Mouse (Mus musculus) layer of hippocampus, adult 11-12 months (tissue): Measurements from ENCODE around the gene Opa3.

ENCODE experiments used
- DNase-seq: peaks from one replicate; pipeline ENCODE4 v3.0.0; 2022; ENCODE audit warnings: low spot score

The Opa3 gene

DNA sequence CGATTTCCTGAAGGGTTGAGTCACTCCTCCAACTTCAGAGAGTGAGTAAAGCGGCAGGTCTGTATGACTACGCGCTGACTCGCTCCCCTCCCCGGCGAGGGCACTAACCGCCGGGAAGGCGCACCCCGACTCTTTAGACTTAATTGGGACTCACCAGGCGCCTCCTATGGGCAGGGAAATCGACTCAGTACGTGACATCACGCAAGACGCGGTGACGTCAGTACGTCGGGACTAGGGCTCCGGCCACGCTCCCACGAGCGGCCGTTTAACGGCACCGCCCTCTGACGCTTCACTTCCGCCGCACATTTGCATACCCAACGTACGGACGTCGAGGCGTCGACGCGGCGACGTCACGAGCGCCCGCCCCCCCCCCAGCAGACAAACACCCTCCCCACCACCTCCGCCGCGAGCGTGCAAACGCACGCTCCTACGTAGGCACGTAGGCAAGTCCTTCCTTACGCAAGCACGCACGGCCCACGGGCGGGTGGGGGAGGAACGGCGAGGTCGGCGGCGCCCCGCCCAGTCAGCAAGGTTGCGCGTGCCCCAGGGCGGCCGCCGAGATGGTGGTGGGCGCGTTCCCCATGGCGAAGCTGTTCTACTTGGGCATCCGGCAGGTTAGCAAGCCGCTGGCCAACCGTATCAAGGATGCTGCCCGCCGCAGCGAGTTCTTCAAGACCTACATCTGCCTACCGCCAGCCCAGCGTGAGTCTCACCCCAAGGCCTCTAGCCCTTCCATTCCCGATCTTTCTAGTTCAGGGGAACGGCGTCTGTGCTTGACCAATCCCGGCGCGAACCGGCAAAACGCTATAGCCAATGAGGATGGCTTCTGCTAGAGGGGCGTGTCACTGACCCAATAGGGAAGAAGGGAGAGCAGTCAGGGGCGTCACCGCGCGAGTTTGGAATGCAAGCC, at the start of gene Opa3:
TSS of gene Opa3 (plus strand) at position 452 of the 910 bp plus-strand sequence.
- peak; percentile 100 for DNase-seq

DNA sequence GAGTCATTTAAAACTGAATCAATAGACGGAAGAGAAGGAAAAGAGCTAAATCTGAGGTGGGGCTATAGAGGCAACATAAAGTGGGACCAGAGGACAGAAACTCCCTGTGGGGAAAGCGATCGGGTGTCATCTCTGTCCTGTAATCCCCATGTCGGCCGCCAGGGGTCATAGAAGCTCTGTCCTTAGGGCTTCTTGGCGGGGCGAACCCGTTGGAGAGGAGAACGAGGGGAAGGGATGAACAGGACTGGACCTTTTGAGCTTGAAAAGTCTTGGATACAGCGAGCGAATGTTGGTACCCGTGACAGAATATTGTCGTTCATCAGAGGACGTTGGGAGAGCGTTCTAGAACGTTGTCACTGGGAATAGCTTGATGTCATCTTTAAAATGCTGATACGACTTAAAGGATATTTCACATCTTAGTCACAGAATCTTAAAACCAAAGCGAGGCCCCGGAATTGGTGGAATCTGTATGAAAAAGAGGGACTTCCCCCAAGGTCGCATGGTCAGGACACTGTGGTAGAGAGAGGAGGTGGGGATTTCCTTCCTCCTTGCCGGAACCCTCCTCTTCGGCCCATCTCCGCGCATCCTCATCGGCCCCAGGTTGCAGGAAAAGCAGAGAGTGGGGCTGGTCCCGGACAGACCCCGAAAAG, 49.6 kb upstream of the Opa3 start:
- DNase-seq, result peak; percentile 87

DNA sequence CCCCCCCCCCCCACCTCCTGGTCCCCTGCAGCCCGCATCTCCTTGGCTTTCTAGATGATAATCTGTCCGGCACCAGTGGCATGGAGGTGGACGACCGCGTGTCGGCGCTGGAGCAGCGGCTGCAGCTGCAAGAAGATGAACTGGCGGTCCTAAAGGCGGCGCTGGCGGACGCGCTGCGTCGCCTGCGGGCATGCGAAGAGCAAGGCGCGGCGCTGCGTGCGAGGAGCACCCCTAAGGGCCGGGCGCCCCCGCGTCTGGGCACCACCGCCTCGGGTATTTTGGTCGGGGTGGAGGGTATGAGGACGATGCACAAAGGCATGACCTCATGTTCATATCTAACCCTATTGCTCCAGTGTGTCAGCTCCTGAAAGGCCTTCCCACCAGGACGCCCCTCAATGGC, 49.0 kb upstream of the Opa3 start:
- peak; percentile 72 for DNase-seq

DNA sequence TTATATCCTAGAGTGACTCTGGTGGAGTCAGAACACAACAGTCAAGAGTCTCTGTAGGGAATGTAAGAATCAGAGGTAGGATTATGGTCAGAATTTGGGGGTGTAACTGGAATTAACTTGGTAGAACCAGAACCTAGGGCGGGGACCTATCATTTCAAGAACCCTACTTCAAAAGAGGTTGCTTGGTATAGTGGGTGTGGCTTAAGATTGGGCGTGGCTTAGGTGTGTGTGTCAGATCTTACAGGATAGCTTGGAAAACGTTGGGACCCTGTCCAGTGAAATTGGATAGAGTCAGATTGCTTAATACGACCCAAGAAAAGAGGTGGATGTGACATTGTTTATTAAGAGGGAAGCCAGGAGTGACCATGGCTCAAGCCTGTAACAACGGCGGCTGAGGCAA, 48.2 kb upstream of the Opa3 start:
- no peak for DNase-seq

DNA sequence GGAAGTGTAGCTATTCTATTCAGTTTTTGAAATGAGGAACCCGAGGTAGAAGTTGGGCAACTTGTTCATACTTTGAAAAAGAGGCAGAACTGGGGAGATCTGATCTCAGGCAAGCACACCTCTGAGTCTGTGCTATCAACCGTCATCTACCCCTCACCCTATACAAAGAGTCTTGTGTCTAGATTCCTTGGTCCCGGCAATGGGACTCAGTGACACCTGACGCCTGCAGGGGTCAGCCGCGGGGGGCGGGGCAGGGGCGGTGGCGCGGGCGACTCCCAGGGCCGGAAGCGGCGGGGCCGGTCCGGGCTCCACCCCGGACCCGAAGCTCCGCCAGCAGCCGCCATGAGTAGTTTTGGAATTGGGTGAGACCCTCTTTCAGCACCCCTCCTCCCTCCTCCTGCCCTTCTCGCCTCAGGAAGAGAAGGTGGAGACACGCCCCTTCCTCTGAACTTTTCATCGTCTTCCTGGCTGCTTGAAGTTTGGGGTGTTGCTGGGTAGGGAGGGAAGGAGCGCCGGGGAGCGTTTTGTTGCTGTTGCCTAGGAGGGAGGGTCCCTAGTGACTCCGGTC, 47.2 kb upstream of the Opa3 start:
- DNase-seq, result no peak

DNA sequence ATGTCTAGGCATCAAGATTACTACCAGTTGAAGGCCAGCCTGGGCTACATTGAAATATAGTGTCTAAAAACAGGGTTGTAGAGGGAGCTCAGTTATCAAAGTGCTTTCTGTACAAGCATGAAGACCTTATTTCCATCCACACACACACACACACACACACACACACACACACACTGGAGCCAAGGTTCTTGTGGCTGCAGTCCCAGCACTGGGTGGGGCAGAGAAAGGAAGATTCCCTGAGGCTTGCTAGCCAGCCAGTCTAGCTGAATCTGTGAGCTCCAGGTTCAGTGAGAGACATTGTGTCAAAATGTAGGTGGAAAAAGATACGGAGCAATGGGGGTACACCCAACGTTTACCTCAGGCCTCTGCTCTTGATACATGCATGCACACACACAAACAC, 43.9 kb upstream of the Opa3 start:
- DNase-seq, result no peak

DNA sequence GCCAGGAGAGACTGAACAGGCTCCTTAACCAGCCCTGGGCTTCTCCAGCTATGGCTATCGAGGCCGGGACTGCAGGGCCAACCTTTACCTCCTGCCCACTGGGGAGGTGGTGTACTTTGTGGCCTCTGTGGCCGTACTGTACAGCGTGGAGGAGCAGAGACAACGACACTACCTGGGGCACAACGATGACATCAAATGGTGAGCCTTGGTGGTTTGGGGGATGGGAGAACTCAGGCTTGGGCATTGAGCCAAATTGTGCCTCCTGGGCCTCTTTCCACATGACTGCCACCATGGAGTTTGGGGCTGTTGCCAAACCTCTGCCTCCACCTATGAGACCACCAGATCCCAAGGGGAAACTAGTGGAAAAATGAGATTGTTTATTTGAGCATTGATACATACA, 43.4 kb upstream of the Opa3 start:
- no peak for DNase-seq

DNA sequence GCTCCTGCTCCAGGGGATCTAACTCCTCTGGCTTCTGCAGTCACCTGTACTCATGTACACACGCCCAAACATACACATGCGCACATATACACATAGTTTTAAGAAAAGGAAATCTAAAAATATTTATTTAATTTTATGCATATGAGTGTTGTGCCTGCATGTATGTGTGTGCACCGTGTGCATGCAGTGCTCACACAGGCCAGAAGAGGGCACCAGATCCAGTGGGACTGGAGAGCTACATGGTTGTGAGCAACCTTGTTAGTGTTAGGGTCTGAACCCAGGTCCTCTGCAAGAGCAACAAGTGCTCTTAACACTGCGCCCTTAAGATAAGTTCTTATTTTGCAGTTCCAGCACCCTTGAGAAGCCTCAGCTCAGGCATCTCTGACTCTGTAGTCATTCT, 33.5 kb upstream of the Opa3 start:
- DNase-seq, result no peak

DNA sequence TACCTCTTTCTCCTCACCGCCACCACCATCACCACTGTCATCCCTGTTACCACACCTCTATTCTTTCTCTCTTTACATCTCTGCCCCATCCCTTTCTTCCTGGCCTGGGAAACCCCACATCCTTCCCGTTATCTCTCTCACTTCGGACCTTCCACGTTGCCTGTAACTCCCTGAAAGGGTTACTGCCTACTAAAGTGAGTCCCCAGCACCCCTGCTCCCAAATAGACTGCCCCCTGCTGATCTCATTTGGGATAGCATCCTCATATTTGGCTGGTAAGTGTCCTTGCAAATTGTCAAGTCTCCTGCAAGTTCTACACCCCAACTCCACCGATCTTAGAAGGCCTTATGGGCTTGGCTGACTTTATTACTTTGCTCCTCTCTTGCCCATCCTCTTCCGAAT, 31.5 kb upstream of the Opa3 start:
- no peak for DNase-seq

DNA sequence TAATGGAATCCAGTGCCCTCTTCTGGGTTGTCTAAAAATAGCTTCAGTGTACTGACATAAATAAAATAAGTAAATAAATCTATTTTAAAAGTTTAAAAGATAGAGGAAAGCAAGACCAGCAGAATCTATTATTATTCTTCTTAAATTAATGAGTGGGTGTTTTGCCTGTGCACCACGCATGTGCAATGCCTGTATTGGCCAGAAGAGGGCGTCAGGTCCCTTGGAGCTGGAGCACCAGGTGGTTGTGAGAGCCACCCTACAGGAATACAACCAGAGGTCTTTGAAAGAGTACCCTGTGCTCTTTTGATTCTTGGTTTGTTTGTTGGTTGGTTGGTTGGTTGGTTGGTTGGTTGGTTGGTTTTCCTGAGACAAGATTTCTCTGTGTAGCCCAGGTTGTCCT, 30.1 kb upstream of the Opa3 start:
- no peak for DNase-seq

DNA sequence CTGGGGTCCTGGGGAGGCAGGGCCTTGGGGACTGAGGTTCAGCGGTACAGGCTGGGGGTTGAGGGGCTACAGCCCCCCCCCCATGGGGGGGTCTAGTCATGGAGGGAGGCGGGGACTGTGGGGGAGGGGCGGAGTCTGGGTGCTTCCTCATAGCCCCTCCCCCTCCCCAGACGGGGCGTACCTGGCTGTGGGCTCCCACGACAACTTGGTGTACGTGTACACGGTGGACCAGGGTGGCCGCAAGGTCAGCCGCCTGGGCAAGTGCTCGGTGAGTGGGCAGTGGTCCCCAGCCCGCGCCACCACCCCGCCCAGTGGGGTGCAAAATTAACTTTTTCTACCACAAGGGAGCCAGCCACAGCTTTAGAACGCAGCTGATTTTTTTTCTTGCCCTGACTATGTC, 26.5 kb upstream of the Opa3 start:
- no peak for DNase-seq

DNA sequence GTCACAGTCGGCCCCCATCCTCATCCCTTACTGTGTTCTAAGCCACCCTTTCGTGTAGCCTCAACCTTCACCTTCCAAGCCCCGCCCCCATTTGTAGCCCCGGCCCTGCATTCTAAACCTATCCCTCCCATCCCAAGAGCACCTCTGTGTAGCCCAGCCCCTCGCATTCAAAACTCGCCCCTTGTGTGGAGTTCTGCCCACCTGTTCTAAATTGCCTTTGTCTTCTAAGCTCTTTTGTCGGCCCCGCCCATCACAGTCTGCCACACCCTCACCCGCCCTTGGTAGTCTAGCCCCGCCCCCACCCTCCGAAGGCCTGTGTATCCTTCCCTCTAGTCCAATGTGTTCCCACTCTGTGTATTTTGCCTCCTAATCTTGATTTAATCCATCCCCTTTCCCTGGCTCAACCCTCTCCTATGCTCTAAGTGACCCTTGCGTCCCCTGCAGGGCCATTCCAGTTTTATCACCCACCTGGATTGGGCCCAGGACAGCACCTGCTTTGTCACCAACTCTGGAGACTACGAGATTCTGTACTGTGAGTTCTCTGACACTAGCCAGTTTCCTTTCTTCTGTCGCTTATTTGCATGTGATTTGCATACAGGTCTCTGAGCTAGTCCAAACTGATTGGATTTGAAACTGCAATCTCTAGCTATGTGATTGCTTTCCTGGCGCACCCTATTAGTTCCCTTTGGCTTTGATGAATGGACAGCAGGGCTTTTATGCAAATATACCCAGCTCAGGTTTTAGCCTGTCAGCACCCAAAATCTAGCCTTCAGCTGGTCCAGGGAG, 25.9 kb upstream of the Opa3 start:
- no peak for DNase-seq

DNA sequence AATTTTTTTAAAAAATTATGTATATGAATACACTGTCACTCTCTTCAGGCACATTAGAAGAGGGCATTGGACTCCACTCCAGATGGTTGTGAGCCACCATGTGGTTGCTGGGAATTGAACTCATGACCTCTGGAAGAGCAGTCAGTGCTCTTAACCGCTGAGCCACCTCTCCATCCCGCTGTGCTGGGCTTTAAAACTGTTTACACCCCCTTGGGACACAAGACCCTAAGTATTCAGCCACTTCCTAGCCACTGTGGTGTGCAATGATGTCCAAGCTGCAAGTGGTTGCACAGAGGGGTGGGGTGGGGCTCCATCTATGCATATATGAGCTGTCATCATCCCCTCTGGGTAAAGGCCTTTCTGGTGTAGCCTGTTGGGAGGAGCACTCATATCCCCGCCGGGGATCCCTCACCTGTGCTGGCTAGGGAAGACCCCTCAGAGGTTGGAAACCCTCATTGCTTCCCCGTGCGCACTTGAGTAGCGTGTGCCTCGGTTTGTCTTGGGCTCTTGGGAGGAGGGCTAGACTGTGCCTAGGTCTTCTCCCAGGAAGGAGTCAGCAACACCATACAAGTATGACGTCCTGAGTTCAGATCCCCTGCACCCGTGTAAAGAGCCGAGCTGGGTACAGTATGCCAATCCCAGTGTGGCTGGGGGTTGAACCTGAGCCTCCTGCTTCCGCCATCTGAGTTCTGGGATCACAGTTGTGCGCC, 19.8 kb upstream of the Opa3 start:
- DNase-seq, result no peak

DNA sequence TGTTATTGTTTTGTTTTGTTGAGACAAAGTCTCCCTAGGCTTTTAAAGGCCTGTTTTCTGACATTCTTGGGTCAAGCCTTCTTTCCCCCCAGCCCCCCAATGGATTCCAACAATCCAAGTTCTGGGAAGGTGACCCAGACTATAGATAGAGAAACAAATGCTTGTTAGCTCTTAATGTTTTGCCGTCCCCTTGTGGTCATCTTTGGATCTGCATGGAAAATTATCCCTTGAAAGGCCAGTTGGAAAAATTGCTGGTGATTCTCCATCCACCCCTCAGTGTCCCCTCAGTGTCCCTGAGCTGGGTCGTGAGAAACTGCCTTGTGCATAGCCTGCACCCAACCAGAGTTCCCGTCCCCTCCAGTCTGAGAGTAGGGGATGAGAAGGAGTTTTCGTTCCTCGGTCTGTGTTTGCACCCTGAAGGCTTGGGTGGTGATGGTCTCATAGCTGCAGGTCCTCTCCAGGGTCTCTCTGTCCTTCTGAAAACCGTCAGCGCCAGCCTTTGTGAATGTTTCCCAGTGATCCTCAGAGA, 19.1 kb upstream of the Opa3 start:
- peak; percentile 66 for DNase-seq

DNA sequence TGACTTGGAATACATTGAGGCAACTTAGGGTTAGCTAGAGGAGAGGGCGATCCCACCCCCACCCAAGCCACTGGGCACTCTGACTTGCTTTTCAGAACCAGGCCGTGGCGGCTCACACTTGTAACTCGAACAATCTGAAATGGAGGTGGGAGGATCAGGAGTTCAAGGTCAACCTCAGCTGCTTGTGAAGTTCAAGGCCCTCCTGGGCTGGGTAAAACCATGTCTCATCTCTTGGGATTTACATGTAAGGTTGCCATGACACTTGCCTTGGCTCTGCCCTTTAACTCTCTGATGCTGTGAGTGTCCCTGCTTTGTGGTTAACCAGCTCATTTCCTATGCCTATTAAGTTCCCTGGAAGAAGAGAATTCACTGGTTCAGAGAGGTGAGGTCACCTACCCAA, 18.6 kb upstream of the Opa3 start:
- DNase-seq, result no peak

DNA sequence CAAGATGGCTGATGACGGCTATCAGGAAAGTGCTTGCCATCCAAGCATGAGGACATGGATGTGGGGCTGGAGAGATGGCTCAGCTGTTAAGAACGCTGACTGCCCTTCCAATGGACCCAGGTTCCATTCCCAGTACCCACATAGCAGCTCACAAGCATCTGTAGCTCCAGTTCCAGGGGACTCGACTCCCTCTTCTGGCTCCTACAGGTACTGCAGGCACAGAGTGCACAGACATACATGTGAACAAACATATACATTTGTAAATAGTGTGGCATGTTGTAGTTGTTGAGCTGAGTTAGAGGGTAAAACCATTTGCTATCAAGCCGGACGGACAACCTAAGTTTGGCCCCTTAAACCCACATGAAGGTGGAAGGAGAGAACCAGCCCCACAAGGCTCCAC, 18.1 kb upstream of the Opa3 start:
- no peak for DNase-seq

DNA sequence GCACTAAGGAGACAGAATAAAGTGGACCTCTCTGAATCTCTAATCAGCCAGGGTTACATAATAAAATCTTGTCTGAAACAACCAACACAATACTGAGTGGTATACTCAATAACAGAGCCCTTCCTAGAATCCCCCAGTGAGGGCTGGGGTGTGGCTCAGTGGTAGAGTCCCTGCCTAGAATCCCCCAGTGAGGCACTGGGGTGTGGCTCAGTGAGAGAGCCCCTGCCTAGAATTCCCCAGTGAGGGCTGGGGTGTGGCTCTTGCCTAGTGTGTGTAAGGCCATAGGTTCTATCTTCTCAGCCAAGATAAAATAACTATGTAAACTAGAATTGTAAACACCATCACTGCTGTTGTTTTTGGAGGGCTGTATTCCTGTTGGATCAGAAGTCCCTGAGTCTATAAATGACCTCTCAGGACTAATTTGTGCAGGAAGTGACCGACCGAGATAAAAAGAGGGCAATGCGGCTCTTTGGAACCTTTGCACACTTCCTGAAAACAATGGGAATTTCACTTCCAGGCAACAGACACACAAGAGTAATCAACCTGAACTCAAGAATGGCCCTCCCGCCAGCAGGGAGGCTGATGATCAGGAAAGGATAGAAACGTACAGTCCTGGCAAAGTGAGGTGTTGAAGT, 17.0 kb upstream of the Opa3 start:
- no peak for DNase-seq

DNA sequence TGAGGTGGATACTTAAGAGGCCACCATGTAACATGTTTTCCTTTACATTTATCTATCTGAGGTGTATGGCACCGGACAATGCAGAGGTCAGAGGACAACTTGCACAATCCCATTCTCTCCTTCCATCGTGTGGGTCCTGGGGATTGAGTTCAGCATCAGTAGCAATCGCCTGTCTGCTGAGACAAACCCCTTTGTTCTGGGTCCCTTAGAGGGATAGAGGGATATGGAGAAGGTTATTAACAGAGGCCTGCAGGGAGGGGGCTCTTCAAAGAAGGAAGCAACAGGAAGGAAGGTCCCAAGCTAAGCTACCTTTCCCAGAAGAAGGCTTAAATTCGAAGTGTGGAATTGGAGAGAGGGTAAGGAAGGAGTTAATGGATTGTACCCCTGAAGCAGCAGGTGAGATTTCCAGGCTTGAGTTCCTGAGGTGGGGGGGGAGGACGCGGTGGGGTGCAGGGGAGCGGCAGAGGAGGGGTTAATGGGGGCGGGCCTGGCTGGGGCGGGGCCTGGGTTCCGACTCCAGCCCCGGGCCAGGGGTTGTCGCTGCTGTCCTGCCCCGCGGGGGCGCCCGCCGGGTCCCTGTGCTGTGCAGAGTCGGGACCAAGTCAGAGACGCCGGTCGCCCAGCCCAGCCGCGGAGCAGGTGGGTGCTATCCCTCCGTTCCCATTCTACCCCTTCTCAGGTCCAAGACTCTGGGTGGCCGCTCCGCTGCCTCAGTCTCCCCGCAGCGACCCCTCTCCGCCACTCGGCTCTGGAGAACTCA, 16.0 kb upstream of the Opa3 start, which contains the start of gene Gpr4:
TSS of gene Gpr4 (plus strand) at position 543 of the 760 bp plus-strand sequence.
- no peak for DNase-seq

DNA sequence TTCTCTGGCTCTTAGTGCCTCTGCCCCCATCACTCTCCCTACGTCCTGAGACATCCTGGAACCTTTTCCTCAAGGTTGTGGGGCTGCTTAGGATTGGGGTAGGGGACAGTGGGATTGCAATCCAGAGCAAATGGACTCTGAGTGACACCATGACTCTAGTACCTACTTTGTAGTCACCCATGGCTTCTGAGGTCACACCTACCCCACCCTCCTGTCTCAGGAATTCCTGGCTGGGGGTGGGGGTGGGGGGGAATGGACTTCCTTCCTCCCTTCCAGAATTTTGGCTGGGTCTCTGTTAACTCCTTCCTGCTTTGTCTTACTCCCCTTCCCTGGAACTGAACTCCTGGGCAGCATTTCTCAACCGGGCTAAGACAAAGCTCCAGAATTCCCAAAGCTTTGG, 14.7 kb upstream of the Opa3 start:
- DNase-seq, result no peak

DNA sequence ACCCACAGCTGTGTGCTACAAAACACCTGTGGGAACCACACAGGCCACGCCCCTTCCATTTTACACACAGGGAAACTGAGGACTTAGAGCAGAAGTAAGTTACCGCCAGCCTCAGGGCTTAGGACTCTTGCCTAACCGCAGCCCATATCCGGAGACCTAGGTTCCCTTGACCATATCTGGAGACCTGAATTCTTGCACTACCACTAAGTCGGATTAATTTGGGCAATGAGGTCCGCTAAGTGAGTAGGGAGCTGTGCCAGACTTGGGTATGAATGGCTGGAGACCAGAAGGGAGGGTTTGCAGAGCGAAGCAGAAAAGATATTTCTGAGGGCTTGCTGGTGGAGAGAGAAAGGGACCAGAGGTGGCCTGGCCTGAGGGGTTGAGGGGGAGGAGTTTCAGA, 13.8 kb upstream of the Opa3 start:
- DNase-seq, result no peak
